Mouse (Mus musculus) forebrain, embryonic 12.5 days (tissue): ENCODE measurements at regions not wholly inside any gene's neighbourhood (a gene's known extent, or its start where the extent isn't known, plus 50 kb on each side); places are given as distances from the start of the nearest gene placed in this dataset.

Experiments used
- ATAC-seq: fragments of 200-750 bp; cut with Nextera tagmentation; 2 replicates; pipeline ENCODE4 v1.8.0; 2017; ENCODE audit warnings: moderate TSS enrichment; ENCODE audit not compliant: low FRiP score
- H3K27ac ChIP-seq: fragments of 300-500 bp; sonication (generic); 2 replicates; pipeline ENCODE4 v1.5.1; 2016; ENCODE audit warnings: mild to moderate bottlenecking
- H3K27me3 ChIP-seq: fragments of 300-500 bp; sonication (generic); 2 replicates; pipeline ENCODE4 v1.6.1; 2016; ENCODE audit warnings: mild to moderate bottlenecking
- H3K36me3 ChIP-seq: fragments of 300-500 bp; sonication (generic); replicated peaks from 2 replicates; pipeline ENCODE4 v1.6.1; 2016; ENCODE audit warnings: mild to moderate bottlenecking
- H3K4me1 ChIP-seq: fragments of 300-500 bp; sonication (generic); 2 replicates; pipeline ENCODE4 v1.6.1; 2016
- H3K4me2 ChIP-seq: fragments of 300-500 bp; sonication (generic); 2 replicates; pipeline ENCODE4 v1.6.1; 2016; ENCODE audit warnings: mild to moderate bottlenecking, moderate library complexity
- H3K4me3 ChIP-seq: fragments of 300-500 bp; sonication (generic); replicated peaks from 2 replicates; pipeline ENCODE4 v1.5.1; 2016; ENCODE audit warnings: mild to moderate bottlenecking
- H3K9ac ChIP-seq: fragments of 300-500 bp; sonication (generic); 2 replicates; pipeline ENCODE4 v1.6.1; 2016; ENCODE audit warnings: mild to moderate bottlenecking
- H3K9me3 ChIP-seq: fragments of 300-500 bp; sonication (generic); 2 replicates; pipeline ENCODE4 v1.6.1; 2016
- WGBS: fragments of 180-500 bp; shearing (Covaris S2); methylation state at CpG from one replicate; pipeline ENCODE4 v1.1.7; 2016; 5-methylcytosine and 5-hydroxymethylcytosine counted together

GRCm38 (mm10) chr14:55345091-55345490 is 123.3 kb downstream of the Dhrs2 start:
- H3K4me3 ChIP-seq = no peak overlapping the region
- no peak for ATAC-seq
- H3K36me3 ChIP-seq = no peaks in the 10 kb centered on the region
- no peaks in the 10 kb centered on the region for H3K9me3 ChIP-seq
- H3K4me2 ChIP-seq = no peak overlapping the region
- no peak overlapping the region for H3K27ac ChIP-seq
- 84% methylated on average over 5 of the region's 5 CpGs for WGBS
- H3K27me3 ChIP-seq = no peaks in the 10 kb centered on the region
- H3K9ac ChIP-seq = no peak overlapping the region
- no peaks in the 10 kb centered on the region for H3K4me1 ChIP-seq

- Histone ChIP-seq H3K4me1 (no peaks in the 10 kb centered on the region), H3K36me3 (no peaks in the 10 kb centered on the region), H3K4me3 (no peak overlapping the region), H3K4me2 (no peak overlapping the region), H3K27me3 (no peaks in the 10 kb centered on the region), H3K27ac (no peak overlapping the region), H3K9ac (no peak overlapping the region), H3K9me3 (no peaks in the 10 kb centered on the region)
- no peak for ATAC-seq
- 91% methylated on average over 4 of the region's 4 CpGs for WGBS
These were observed 126.3 kb downstream of the Dhrs2 start for GRCm38 (mm10) chr14:55348098-55348497.

- Histone ChIP-seq H3K27me3 (no peaks in the 10 kb centered on the region), H3K4me3 (no peak overlapping the region), H3K27ac (no peak overlapping the region), H3K9me3 (no peaks in the 10 kb centered on the region), H3K4me2 (no peak overlapping the region), H3K9ac (no peak overlapping the region), H3K36me3 (no peaks in the 10 kb centered on the region), H3K4me1 (no peaks in the 10 kb centered on the region)
- 89% methylated on average over 2 of the region's 2 CpGs for WGBS
- no peak for ATAC-seq
These were observed 121.3 kb upstream of the Dhrs4 start for GRCm38 (mm10) chr14:55357258-55357657.

- no peak for ATAC-seq
- no peak overlapping the region for H3K27ac ChIP-seq
- no peaks in the 10 kb centered on the region for H3K9me3 ChIP-seq
- H3K4me2 ChIP-seq = no peak overlapping the region
- 77% methylated on average over 2 of the region's 2 CpGs for WGBS
- no peaks in the 10 kb centered on the region for H3K27me3 ChIP-seq
- no peak overlapping the region for H3K9ac ChIP-seq
- no peaks in the 10 kb centered on the region for H3K36me3 ChIP-seq
- peaks cover 3% of the 10 kb centered on the region; the same call in 1 of the 2 replicates for H3K4me1 ChIP-seq
- H3K4me3 ChIP-seq = no peak overlapping the region
These were observed 120.1 kb upstream of the Dhrs4 start for GRCm38 (mm10) chr14:55358429-55358828.

- H3K36me3 ChIP-seq = no peaks in the 10 kb centered on the region
- no peak overlapping the region for H3K27ac ChIP-seq
- 80% methylated on average over 4 of the region's 4 CpGs for WGBS
- H3K9ac ChIP-seq = no peak overlapping the region
- H3K4me1 ChIP-seq = peaks cover 3% of the 10 kb centered on the region; the same call in 1 of the 2 replicates
- no peaks in the 10 kb centered on the region for H3K27me3 ChIP-seq
- no peak overlapping the region for H3K4me2 ChIP-seq
- no peak overlapping the region for H3K4me3 ChIP-seq
- ATAC-seq = no peak
- H3K9me3 ChIP-seq = no peaks in the 10 kb centered on the region
These were observed 116.2 kb upstream of the Dhrs4 start for GRCm38 (mm10) chr14:55362316-55362715.

- H3K27ac ChIP-seq = no peak overlapping the region
- no peaks in the 10 kb centered on the region for H3K36me3 ChIP-seq
- WGBS = 75% methylated on average over 7 of the region's 7 CpGs
- no peak overlapping the region for H3K4me2 ChIP-seq
- H3K4me1 ChIP-seq = peaks cover 3% of the 10 kb centered on the region; the same call in 1 of the 2 replicates
- no peak for ATAC-seq
- H3K27me3 ChIP-seq = no peaks in the 10 kb centered on the region
- H3K4me3 ChIP-seq = no peak overlapping the region
- H3K9me3 ChIP-seq = no peaks in the 10 kb centered on the region
- H3K9ac ChIP-seq = no peak overlapping the region
These were observed 115.8 kb upstream of the Dhrs4 start for GRCm38 (mm10) chr14:55362757-55363156.

GRCm38 (mm10) chr14:55370384-55370783 is 108.2 kb upstream of the Dhrs4 start:
- no peak overlapping the region for H3K9ac ChIP-seq
- no peaks in the 10 kb centered on the region for H3K9me3 ChIP-seq
- 89% methylated on average over 5 of the region's 5 CpGs for WGBS
- H3K27me3 ChIP-seq = no peaks in the 10 kb centered on the region
- no peak overlapping the region for H3K4me3 ChIP-seq
- H3K4me2 ChIP-seq = no peak overlapping the region
- H3K27ac ChIP-seq = no peak overlapping the region
- H3K36me3 ChIP-seq = no peaks in the 10 kb centered on the region
- ATAC-seq = no peak
- H3K4me1 ChIP-seq = no peaks in the 10 kb centered on the region

GRCm38 (mm10) chr14:55372960-55373359 is 105.6 kb upstream of the Dhrs4 start:
- ATAC-seq = no peak
- WGBS = 94% methylated on average over 5 of the region's 5 CpGs

GRCm38 (mm10) chr14:55386773-55387172 is 91.8 kb upstream of the Dhrs4 start:
- H3K9ac ChIP-seq = no peak overlapping the region
- H3K36me3 ChIP-seq = no peaks in the 10 kb centered on the region
- H3K4me3 ChIP-seq = no peak overlapping the region
- H3K27me3 ChIP-seq = no peaks in the 10 kb centered on the region
- H3K27ac ChIP-seq = no peak overlapping the region
- no peaks in the 10 kb centered on the region for H3K4me1 ChIP-seq
- H3K9me3 ChIP-seq = no peaks in the 10 kb centered on the region
- no peak for ATAC-seq
- H3K4me2 ChIP-seq = no peak overlapping the region
- WGBS = 62% methylated on average over 6 of the region's 6 CpGs

More at GRCm38 (mm10) chr14:55372960-55373359, 105.6 kb upstream of the Dhrs4 start:
- Histone ChIP-seq H3K9me3 (no peaks in the 10 kb centered on the region), H3K9ac (no peak overlapping the region), H3K27ac (no peak overlapping the region), H3K4me1 (no peaks in the 10 kb centered on the region), H3K4me2 (no peak overlapping the region), H3K27me3 (no peaks in the 10 kb centered on the region), H3K4me3 (no peak overlapping the region), H3K36me3 (no peaks in the 10 kb centered on the region)

GRCm38 (mm10) chr14:55387378-55387777 is 91.2 kb upstream of the Dhrs4 start:
- no peak overlapping the region for H3K4me3 ChIP-seq
- no peak overlapping the region for H3K9ac ChIP-seq
- WGBS = 67% methylated on average over 6 of the region's 6 CpGs
- H3K27me3 ChIP-seq = no peaks in the 10 kb centered on the region
- ATAC-seq = no peak
- no peak overlapping the region for H3K27ac ChIP-seq
- no peaks in the 10 kb centered on the region for H3K4me1 ChIP-seq
- no peak overlapping the region for H3K4me2 ChIP-seq
- no peaks in the 10 kb centered on the region for H3K36me3 ChIP-seq
- no peaks in the 10 kb centered on the region for H3K9me3 ChIP-seq

- H3K27ac ChIP-seq = no peak overlapping the region
- H3K9ac ChIP-seq = no peak overlapping the region
- 88% methylated on average over 6 of the region's 6 CpGs for WGBS
- no peaks in the 10 kb centered on the region for H3K9me3 ChIP-seq
- H3K27me3 ChIP-seq = no peaks in the 10 kb centered on the region
- no peak overlapping the region for H3K4me2 ChIP-seq
- no peaks in the 10 kb centered on the region for H3K4me1 ChIP-seq
- no peak overlapping the region for H3K4me3 ChIP-seq
- no peaks in the 10 kb centered on the region for H3K36me3 ChIP-seq
- no peak for ATAC-seq
These were observed 86.2 kb upstream of the Dhrs4 start for GRCm38 (mm10) chr14:55392390-55392789.

GRCm38 (mm10) chr14:55406146-55406545 is 72.4 kb upstream of the Dhrs4 start:
- Histone ChIP-seq H3K4me3 (no peak overlapping the region), H3K4me1 (no peaks in the 10 kb centered on the region), H3K27me3 (no peaks in the 10 kb centered on the region), H3K27ac (no peak overlapping the region), H3K4me2 (no peak overlapping the region), H3K9ac (no peak overlapping the region), H3K36me3 (no peaks in the 10 kb centered on the region), H3K9me3 (no peaks in the 10 kb centered on the region)
- 75% methylated on average over 2 of the region's 2 CpGs for WGBS
- no peak for ATAC-seq
